Mouse (Mus musculus) R1 (cell line): ENCODE measurements at regions not wholly inside any gene's neighbourhood (a gene's known extent, or its start where the extent isn't known, plus 50 kb on each side); places are given as distances from the start of the nearest gene placed in this dataset.

Experiments used
- DNase-seq: peaks from one replicate; pipeline ENCODE4 v3.0.0-alpha.2; 2018; ENCODE audit warnings: low read depth, low spot score

GRCm38 (mm10) chr11:44229996-44230395 is 169.9 kb upstream of the Il12b start:
- no peak for DNase-seq

GRCm38 (mm10) chr11:44235456-44235855 is 164.4 kb upstream of the Il12b start:
- DNase-seq, result peak; percentile 34

DNA sequence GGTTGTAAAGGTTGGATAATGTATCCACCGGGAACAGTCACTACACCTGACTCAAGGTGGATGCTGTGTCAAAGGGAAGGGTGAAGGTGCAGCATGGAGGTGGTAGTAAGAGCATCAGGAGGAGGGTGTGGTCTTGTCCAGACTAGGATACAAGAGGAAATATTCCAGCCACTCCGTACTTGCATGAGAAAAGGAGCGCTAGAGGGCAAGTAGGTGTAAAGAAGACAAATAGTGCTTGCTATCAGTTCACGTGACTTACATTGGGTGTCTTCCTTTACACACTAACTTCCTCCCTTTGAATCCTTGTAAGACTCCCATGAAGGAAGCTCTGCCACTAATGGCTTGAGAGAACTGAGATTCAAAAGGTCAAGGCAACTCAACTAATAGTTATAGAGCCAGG is 161.8 kb upstream of the Il12b start:
- DNase-seq, result peak; percentile 45

DNA sequence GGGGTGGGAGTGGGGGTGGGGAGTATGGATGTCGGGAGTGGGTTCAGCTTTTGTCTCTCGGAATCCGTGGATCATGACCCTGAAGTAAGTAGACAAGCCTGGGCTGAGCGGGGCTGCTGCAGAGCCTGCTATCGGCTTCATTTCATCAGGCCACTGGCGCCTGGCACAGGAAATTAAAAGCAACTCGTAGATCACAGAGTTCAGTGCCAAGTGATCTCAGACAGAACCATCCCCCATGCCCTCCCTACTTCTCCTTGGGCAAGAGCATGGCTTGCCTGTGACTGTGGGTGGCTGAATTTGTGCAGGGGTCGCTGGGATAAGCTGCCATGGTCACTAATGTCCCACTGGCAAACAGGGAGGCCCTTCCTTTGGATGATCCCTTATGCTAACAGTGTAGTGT is 161.3 kb upstream of the Il12b start:
- no peak for DNase-seq

- DNase-seq, result no peak
These were observed 156.7 kb upstream of the Il12b start for GRCm38 (mm10) chr11:44243184-44243583.

DNA sequence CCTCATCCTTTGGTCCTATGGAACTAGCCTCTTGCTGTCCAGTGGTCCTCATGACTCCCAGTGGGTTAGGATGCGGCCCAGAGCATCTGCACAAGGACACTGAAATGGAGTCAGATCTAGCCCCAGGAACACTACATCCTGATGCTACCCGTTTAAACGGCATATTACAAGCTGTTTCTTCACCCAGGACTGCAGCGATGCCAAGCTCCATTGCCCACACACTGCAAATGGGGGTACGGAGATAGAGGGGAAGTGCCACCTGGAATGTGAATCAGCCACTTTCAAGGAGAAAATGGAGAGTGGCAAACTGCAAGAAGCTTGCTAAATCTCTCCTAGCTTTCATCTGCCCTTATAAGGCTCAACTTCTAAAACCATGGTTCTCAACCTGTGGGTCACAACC is 148.0 kb upstream of the Il12b start:
- no peak for DNase-seq

- DNase-seq, result no peak
These were observed 139.3 kb upstream of the Il12b start for GRCm38 (mm10) chr11:44260376-44261111.

DNA sequence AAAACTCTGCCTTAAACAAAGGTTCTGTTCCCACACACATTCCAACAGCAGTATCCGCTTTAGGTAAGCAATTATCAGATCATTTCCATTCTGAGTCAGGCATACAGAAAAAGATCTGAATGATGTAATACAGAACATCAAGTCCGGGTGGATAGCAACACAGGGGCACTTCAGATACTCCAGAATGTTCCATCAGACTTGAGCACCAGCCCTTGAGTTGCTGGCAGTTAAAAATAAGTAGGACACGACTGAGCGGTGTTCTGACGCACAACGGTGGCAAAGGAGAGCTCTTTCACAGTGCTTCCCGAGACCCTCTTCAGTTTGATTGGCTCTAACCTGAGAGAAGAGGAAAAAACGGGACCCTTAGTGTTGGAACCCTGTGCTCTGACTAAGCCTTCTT is 138.2 kb upstream of the Il12b start:
- DNase-seq, result no peak

- no peak for DNase-seq
These were observed 137.3 kb upstream of the Il12b start for GRCm38 (mm10) chr11:44262571-44262970.

GRCm38 (mm10) chr11:44272268-44272667 is 127.6 kb upstream of the Il12b start:
- no peak for DNase-seq

GRCm38 (mm10) chr11:44278521-44279208 is 121.2 kb upstream of the Il12b start:
- no peak for DNase-seq

DNA sequence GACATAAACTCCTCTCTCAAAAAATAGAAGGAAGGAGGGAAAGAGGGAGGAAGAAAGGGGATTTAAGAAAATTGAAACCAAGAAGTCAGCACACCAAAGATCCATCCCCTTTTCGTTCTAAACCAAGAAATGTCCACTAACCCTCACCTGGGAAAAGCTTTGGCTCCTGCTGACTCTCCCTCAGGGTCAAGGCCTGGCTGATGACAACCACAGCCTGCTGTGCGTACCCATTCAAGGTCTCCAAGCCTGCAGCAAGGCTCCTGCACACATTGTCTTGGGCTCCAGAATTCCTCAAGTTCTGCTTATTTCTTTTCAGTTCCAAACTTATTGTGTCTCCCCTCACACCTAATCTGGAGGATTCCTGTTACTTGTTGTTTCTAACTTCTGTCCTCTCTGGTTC is 113.9 kb upstream of the Il12b start:
- no peak for DNase-seq

- no peak for DNase-seq
These were observed 111.0 kb upstream of the Il12b start for GRCm38 (mm10) chr11:44288825-44289224.

- DNase-seq, result no peak
These were observed 96.1 kb upstream of the Il12b start for GRCm38 (mm10) chr11:44303786-44304185.

DNA sequence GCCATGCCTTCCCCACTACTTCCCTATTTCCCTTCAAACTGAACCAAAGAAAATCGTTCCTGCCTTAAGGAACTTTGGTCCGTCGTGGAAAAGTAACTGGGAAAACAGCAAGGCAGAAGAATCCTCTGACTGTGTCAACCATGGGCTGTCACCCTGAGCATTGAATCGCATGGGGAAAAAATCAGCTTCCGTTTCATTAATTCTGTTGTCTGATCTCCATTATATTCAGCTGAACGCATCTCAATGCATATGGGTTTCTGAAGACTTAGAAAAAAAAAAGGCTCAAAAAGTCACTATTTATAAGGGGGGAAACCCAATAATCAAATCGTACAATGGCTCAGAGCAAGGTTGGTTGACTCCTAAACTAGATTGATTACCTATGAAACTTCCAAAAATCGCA is 83.8 kb upstream of the Il12b start:
- no peak for DNase-seq

GRCm38 (mm10) chr11:44319136-44319535 is 80.7 kb upstream of the Il12b start:
- no peak for DNase-seq

DNA sequence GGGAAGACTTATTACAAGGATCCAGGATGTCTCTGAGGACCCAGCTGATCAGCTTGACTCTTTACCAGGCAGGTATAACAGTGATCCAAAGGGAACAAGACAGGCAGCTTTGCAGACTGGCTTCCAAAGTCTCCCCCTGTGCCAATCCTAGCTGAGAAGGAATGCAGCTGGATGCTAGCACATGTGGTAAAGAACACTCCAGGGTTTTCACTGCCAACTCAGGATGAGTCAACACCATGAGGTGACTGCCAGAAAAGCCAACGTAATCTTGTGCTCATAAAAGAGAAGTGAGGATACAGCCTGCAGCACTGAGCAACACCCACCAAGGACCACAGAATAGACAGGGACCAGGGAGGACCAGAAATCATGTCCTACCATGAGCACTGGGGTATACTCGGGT is 76.5 kb upstream of the Il12b start:
- DNase-seq, result no peak

DNA sequence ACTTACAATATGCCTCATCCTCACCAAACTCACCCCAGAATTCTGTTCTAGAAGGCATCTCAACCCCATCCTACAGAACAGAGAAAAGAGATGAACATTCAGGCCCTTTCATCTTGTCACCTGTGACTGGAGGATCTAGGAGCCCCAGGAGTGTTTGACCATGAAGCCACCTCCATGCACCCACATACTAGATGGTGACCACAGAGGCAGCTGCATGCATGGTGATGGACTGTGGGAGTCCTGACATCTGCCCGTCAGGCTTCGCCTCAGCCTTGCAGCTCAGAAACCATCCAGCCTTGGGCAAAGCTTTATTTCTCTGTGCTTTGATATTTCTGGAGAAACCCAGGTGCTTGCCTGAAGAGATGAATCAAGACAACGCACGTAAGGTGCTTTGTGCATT is 74.8 kb upstream of the Il12b start:
- no peak for DNase-seq

GRCm38 (mm10) chr11:44325525-44325924 is 74.3 kb upstream of the Il12b start:
- DNase-seq, result no peak

- no peak for DNase-seq
These were observed 70.4 kb upstream of the Il12b start for GRCm38 (mm10) chr11:44329503-44329902.

DNA sequence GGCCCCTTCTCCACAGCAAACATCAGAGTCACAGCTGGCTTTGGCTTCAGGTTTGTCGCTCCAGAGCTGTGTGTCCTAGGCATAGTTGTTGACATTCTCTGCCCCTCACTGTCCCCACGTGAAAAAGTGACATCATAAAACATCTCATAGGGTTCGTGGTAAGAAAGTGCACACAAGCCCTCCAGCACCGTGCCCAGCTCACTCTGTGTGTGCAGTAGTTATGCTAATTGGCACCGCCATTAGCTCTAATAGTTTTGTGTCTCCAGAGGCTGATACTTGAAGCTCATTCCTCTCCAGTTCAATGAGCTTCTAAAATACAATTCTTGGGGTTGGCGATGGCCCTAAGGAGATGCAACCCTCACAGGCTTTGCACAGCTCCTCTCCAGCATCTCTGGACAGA is 69.4 kb upstream of the Il12b start:
- DNase-seq, result no peak

DNA sequence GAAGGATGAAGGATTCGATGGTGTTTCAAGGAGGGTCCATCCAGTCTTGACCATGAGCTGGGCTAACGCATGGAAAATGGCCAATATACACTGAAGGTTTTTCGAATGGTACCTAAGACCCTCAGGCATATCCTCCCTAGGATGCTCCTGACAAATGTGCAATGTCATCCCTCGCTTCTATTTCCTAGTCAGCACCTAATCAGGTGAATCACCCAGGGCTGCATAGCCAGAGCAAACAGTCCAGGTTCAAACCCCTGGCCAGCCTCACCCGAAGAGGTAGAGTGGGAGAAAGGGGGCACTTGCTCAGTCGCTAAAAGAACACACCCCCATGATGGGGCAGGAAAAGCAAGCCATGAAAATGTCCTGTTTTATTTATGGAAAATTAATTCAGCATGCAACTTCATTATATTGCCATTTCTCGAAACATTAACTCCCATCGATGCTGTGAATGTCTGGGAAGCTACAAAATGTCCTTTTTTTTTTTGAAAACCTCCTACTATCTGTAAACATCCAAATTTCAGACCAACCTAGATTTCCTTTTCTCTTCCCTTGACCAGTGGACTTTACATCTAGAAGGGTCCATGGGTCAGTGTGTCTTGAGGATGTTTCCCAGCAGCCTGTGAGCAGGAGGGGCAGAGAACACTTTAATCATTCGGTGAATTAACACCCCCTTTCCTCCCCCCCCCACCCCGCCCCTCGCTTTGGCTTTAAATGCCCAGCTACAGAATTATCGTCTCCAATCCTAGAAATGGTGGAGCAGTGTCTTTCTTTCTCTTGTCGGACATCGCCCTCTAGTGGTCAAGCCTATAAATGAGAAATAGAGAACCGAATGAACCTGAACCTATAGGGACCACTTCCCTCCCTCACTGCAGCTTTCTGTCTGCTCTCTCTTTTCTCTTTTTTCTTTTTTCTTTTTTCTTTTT is 68.8 kb upstream of the Il12b start:
- DNase-seq, result peak; percentile 62
